Mouse (Mus musculus) erythroid progenitor cell, adult 5-6 weeks (primary cell): ENCODE measurements around the gene Lsm3. TPM values are rescaled to one million over a fixed set of nuclear protein-coding genes. Genes with fewer than 3 reads are reported as not detected.

ENCODE experiments used
- ATAC-seq: replicated peaks from 2 replicates; pipeline ENCODE4 v1.8.0; 2016; ENCODE audit warnings: moderate number of reproducible peaks, mild to moderate bottlenecking, moderate TSS enrichment, inconsistent platforms; ENCODE audit not compliant: poor library complexity, low FRiP score, severe bottlenecking
- total RNA-seq, 2 experiments: library from RNA; stranded (forward) in 1 of 2; stranded (reverse) in 1 of 2; fragments of 150-400 nt in 1 of 2; fragments of 186-747, 209-891 nt in 1 of 2; gene quantifications; 2 replicates each; pipeline versions ENCODE4 v1.2.3 to v1.2.4; 2015 to 2017; ENCODE audit warnings: low replicate concordance in 2 of 2

Gene Lsm3
- total RNA-seq, 2 experiments from 2014 or later, result 97.3 to 121 TPM

GRCm38 (mm10) chr6:91546241-91546884, 30.6 kb downstream of the Lsm3 start:
- no peak for ATAC-seq

- ATAC-seq, result no peak
These were observed 31.6 kb downstream of the Lsm3 start for GRCm38 (mm10) chr6:91547313-91547712.

GRCm38 (mm10) chr6:91549621-91550020, 33.9 kb downstream of the Lsm3 start:
- no peak for ATAC-seq

GRCm38 (mm10) chr6:91551671-91552070, 35.9 kb downstream of the Lsm3 start:
- ATAC-seq, result no peak

- ATAC-seq, result no peak
These were observed 37.0 kb downstream of the Lsm3 start for GRCm38 (mm10) chr6:91552693-91553092.

- no peak for ATAC-seq
These were observed 42.8 kb downstream of the Lsm3 start for GRCm38 (mm10) chr6:91558565-91558964.

GRCm38 (mm10) chr6:91559371-91559770, 43.6 kb downstream of the Lsm3 start:
- ATAC-seq, result no peak

- ATAC-seq, result no peak
These were observed 44.5 kb downstream of the Lsm3 start for GRCm38 (mm10) chr6:91560186-91560585.

- ATAC-seq, result no peak
These were observed 47.3 kb downstream of the Lsm3 start for GRCm38 (mm10) chr6:91563031-91563430.

- ATAC-seq, result no peak
These were observed 50.7 kb downstream of the Lsm3 start for GRCm38 (mm10) chr6:91566407-91566806.

Other genes starting within 250 kb of the Lsm3 start
- not detected in 2 replicates for gene Wnt7a, start 104.6 kb upstream of the Lsm3 start, total RNA-seq (2015; ENCODE audit: low replicate concordance)
- gene Wnt7a, start 104.6 kb upstream of the Lsm3 start, total RNA-seq (2017; ENCODE audit: low replicate concordance), result not detected in 2 replicates
- gene Chchd4, start 42.4 kb upstream of the Lsm3 start, total RNA-seq (2015; ENCODE audit: low replicate concordance), result 2.9 and 4.0 TPM in 2 replicates
- gene Chchd4, start 42.4 kb upstream of the Lsm3 start, total RNA-seq (2017; ENCODE audit: low replicate concordance), result 2.3 and 3.0 TPM in 2 replicates
- 6.7 and 6.8 TPM in 2 replicates for gene Tmem43, start 42.2 kb upstream of the Lsm3 start, total RNA-seq (2015; ENCODE audit: low replicate concordance)
- gene Tmem43, start 42.2 kb upstream of the Lsm3 start, total RNA-seq (2017; ENCODE audit: low replicate concordance), result 6.3 and 19.0 TPM in 2 replicates
- gene Xpc, start within 50 bp of the Lsm3 start, total RNA-seq (2015; ENCODE audit: low replicate concordance), result 3.2 and 5.4 TPM in 2 replicates
- gene Xpc, start within 50 bp of the Lsm3 start, total RNA-seq (2017; ENCODE audit: low replicate concordance), result 4.7 and 6.4 TPM in 2 replicates
- 25.6 and 25.9 TPM in 2 replicates for gene Slc6a6, start 168.1 kb downstream of the Lsm3 start, total RNA-seq (2015; ENCODE audit: low replicate concordance)
- 9.8 and 10.9 TPM in 2 replicates for gene Slc6a6, start 168.1 kb downstream of the Lsm3 start, total RNA-seq (2017; ENCODE audit: low replicate concordance)